Mouse (Mus musculus) limb, embryonic 10.5 days (tissue): Measurements from ENCODE around the gene Senp1. TPM values are rescaled to one million over a fixed set of nuclear protein-coding genes. Genes with fewer than 3 reads are reported as not detected.
A peak's percentile ranks its signal among the peaks of the same experiment; 100 is the strongest.

Experiments
- DNase-seq: peaks from one replicate; pipeline ENCODE4 v3.0.0-alpha.2; 2017; ENCODE audit warnings: low spot score
- H3K27ac ChIP-seq: fragments of 300-500 bp; sonication (generic); 2 replicates; pipeline ENCODE4 v1.5.1; 2016; ENCODE audit warnings: mild to moderate bottlenecking
- H3K27me3 ChIP-seq: fragments of 300-500 bp; sonication (generic); 2 replicates; pipeline ENCODE4 v1.6.1; 2016; ENCODE audit warnings: low read depth, mild to moderate bottlenecking; ENCODE audit not compliant: poor library complexity, severe bottlenecking
- H3K36me3 ChIP-seq: fragments of 300-500 bp; sonication (generic); 2 replicates; pipeline ENCODE4 v1.6.1; 2016; ENCODE audit warnings: mild to moderate bottlenecking, moderate library complexity
- H3K4me1 ChIP-seq: fragments of 300-500 bp; sonication (generic); 2 replicates; pipeline ENCODE4 v1.6.1; 2016
- H3K4me3 ChIP-seq: fragments of 300-500 bp; sonication (generic); 2 replicates; pipeline ENCODE4 v1.5.1; 2016; ENCODE audit warnings: mild to moderate bottlenecking, moderate library complexity
- H3K9me3 ChIP-seq: fragments of 300-500 bp; sonication (generic); replicated peaks from 2 replicates; pipeline ENCODE4 v1.6.1; 2016; ENCODE audit warnings: mild to moderate bottlenecking
- WGBS: fragments of 180-500 bp; shearing (Covaris S2); methylation state at CpG from one replicate; pipeline ENCODE4 v1.1.7; 2016; 5-methylcytosine and 5-hydroxymethylcytosine counted together
- polyA plus RNA-seq: library from polyadenylated mRNA; unstranded; fragments of >200 nt; fragmentation: Nextera tagmentation; extraction: Ambion mirVana; gene quantifications from 2 replicates; pipeline ENCODE4 v1.2.1, GENCODE M21; 2016

Gene Senp1
- polyA plus RNA-seq, 1 experiment from 2014 or later = 51.6 TPM

DNA sequence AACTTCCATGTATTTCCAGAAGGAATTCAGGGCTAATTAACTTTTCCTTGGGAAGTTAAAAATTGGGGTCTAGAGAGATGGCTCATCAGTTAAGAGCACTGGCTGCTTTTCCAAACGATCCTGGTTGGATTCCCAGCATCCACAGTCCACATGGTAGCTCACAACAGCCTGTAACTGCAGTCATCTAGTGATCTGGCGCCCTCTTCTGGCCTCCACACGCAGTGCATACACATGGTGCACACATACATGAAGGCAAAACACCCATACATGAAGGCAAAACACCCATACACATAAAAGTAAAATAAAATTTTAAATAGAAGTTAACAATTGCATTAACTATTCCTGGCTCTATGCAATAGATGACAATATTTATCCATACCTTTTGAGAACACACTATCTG is 3.4 kb upstream of the Senp1 start:
- Histone ChIP-seq H3K9me3 (no peaks in the 10 kb centered on the region), H3K36me3 (no peaks in the 10 kb centered on the region), H3K27ac (no peak overlapping the region), H3K4me3 (no peak overlapping the region), H3K27me3 (no peaks in the 10 kb centered on the region), H3K4me1 (peaks cover 11% of the 10 kb centered on the region)
- DNase-seq = no peak
- WGBS = 48% methylated on average over 3 of the region's 3 CpGs

DNA sequence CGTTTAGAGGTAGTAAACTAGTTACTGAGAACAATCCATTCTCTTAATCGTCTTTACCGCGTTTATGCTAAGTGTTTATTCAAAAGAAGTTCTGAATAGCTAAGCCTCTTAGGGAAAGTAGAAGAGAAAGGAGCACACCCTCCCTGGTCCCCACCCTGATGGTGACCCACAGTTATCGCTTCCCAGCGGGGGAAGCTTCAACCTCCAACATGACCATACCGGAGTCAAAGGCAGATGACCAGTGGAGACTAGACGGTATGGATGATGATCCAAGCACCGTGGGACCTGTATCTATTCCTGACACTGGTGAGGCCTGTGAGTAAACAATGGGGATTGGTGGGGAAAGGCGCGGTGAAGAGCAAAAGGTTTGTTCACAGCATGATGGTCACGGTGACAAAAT is 1.4 kb upstream of the Senp1 start:
- H3K27ac ChIP-seq = no peak overlapping the region
- H3K27me3 ChIP-seq = no peaks in the 10 kb centered on the region
- H3K9me3 ChIP-seq = no peaks in the 10 kb centered on the region
- peaks cover 22% of the 10 kb centered on the region for H3K4me1 ChIP-seq
- no peak for DNase-seq
- peaks cover 2% of the 10 kb centered on the region; the same call in 1 of the 2 replicates for H3K36me3 ChIP-seq
- WGBS = 92% methylated on average over 12 of the region's 12 CpGs
- H3K4me3 ChIP-seq = no peak overlapping the region

DNA sequence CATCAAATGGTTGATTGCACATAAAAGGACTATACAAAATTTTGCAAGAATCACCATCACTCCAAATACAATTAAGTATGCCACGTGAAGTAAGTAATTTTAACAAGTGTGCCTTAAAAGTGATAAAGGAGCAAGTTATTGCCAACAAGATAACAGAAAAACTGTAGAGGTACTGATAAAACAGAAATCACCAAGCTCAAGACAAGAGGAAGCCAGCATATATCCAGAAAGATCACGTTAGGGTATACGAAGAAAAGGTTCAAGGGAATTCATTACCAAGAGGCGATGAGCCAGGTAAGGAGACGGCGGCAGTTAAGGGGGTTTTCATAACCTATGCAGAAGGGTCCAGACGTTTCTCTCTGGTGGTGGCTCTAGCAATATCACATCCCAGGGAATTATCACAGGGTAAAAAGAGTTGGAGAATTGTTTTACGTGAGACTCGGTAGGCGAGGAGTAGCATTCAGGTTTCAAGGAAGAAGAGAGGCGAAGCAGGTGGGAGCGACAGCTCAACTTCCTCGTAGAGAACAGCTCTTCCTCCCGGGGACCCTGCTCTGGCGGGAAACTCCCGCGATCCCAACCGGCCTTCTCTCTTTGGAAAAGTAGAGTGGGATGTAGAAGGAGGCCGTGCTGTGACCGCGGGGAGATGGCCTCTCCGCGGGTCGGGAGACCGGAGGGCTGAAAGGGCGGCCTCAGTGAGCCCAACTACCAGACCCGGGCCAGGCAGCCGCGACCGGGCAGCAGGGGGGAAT is 998 bp downstream of the Senp1 start, which contains the start of gene Pfkm:
Pfkm (plus strand) TSS at position 218 of the 749 bp plus-strand sequence.
- Histone ChIP-seq H3K36me3 (peaks cover 23% of the 10 kb centered on the region), H3K9me3 (no peaks in the 10 kb centered on the region), H3K27ac (peak within 1 kb of the TSS; percentile 98), H3K4me3 (peak within 1 kb of the TSS; percentile 96), H3K27me3 (no peaks in the 10 kb centered on the region), H3K4me1 (peaks cover 22% of the 10 kb centered on the region)
- WGBS = under 1% methylated on average over 30 of the region's 30 CpGs
- DNase-seq = no peak

DNA sequence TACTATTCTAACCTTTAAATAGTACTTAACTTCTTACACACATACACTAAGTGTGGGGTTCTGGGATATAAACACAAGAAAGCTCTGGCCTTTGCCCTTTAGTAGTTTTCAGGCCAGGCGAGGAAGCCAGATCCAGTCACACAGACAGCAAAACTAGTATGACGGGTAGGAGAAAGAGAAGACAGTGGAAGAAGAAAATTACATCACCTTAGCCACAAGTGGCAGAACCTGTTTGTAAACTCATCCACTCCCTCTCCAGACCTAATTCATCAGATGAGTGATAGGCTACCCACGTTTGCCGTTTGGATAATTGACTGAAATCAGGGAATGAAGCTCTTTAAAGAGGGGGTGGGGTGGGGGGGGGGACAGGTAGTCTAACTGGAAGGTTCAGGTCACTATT is 1.7 kb downstream of the Senp1 start:
- H3K4me1 ChIP-seq = peaks cover 22% of the 10 kb centered on the region
- H3K9me3 ChIP-seq = no peaks in the 10 kb centered on the region
- no peak overlapping the region for H3K27ac ChIP-seq
- H3K36me3 ChIP-seq = peaks cover 26% of the 10 kb centered on the region
- DNase-seq = no peak
- H3K27me3 ChIP-seq = no peaks in the 10 kb centered on the region
- H3K4me3 ChIP-seq = peak overlapping the region; percentile 96
- WGBS = 40% methylated on average over 4 of the region's 4 CpGs

DNA sequence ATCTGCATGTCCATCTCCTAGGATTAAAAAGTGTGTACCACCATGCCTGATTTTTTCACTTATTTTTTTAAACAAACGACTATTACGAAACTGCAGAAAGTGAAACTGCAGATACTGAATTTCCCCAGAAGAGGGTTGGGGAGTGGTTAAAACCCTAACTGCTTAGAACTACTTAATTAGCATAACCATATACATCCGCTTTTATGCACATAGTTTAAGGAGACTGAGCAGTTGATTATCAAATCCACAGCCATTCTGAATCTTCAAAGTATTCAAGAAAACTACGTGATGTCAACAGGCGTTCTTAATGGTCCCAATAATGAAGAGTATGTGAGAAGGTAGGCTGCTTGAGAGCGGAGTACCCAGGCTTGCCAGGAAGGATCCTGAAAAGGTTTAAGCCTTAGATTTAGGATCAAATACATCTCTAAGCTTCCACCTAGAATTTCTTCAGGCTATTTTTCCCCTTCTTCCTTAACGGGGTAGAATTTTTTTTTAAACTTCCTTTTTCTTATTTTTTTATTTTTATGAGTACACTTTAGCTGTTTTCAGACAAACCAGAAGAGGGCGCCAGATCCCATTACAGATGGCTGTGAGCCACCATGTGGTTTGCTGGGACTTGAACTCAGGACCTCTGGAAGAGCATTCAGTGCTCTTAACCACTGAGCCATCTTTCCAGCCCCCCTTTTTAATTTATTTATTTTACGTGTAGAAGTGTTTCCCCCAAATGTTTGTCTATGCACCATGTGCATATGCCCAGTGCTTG is 3.9 kb downstream of the Senp1 start:
- WGBS = 84% methylated on average over 9 of the region's 9 CpGs
- H3K27me3 ChIP-seq = no peaks in the 10 kb centered on the region
- DNase-seq = no peak
- no peaks in the 10 kb centered on the region for H3K9me3 ChIP-seq
- H3K27ac ChIP-seq = no peak overlapping the region
- H3K4me1 ChIP-seq = peaks cover 22% of the 10 kb centered on the region
- H3K36me3 ChIP-seq = peaks cover 48% of the 10 kb centered on the region
- H3K4me3 ChIP-seq = no peak overlapping the region

DNA sequence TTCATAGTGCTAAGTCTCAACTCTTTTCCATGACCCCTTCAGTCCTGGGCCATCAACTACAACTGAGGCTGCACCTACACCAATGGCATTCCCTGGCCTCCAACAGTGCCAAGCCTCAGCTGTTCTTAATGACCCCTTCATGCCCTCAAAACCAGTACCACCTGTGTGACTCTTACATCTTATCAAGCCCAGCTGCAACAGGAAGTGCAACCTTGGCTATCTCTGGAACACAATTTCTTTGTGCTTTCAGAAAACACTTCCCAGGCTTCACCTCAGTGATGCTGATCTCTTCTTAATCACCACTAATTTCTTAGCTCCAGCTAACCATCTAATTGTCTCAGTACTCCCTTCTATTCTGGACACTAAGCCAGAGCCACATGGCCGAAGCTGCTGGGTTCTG is 4.7 kb downstream of the Senp1 start:
- Histone ChIP-seq H3K4me3 (no peak overlapping the region), H3K27ac (no peak overlapping the region), H3K36me3 (peaks cover 55% of the 10 kb centered on the region), H3K4me1 (peaks cover 20% of the 10 kb centered on the region), H3K27me3 (no peaks in the 10 kb centered on the region), H3K9me3 (no peaks in the 10 kb centered on the region)
- 100% methylated on average over 1 of the region's 1 CpGs for WGBS
- no peak for DNase-seq

DNA sequence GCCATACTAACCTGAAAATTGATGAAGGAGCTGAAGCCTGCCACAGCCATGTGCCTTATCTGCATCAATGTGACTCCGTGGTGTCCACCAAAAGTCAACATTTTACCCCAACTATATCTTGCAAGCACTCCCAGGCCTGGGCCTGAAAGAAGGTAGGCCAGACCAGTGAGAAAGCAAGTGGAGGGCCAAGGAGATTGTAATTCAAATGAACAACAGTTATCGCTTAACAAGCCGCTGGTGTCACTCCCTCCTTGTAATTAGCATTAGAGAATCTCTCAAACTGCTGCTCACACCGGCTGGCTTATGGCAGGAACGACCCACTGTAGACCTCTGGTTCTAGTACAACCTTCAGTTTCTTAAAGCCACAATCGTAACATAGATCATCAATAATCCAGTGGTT is 16.6 kb downstream of the Senp1 start:
- Histone ChIP-seq H3K36me3 (peaks cover 98% of the 10 kb centered on the region), H3K4me3 (no peak overlapping the region), H3K9me3 (no peaks in the 10 kb centered on the region), H3K4me1 (no peaks in the 10 kb centered on the region), H3K27ac (no peak overlapping the region), H3K27me3 (no peaks in the 10 kb centered on the region)
- 91% methylated on average over 6 of the region's 6 CpGs for WGBS
- DNase-seq = no peak

DNA sequence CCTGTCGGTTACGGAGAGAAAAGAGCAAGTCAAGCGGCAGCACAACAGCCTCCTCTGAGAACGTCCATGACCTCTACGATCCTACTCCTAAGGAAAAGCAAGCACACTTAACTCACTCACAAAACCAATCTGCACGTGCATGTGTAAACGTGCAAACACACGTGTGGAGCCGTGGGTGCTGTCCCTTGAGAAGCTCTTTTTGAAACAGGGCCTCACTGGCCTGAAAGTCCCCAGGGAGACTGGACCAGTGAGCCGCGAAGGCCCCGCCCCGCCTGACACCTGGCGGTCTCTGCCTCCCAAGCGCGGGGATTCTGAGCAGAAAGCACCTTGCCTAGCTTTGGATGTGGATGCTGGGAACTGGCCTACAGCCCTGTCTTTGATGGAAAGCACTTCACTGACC is 18.5 kb downstream of the Senp1 start:
- H3K36me3 ChIP-seq = peaks cover 99% of the 10 kb centered on the region

DNA sequence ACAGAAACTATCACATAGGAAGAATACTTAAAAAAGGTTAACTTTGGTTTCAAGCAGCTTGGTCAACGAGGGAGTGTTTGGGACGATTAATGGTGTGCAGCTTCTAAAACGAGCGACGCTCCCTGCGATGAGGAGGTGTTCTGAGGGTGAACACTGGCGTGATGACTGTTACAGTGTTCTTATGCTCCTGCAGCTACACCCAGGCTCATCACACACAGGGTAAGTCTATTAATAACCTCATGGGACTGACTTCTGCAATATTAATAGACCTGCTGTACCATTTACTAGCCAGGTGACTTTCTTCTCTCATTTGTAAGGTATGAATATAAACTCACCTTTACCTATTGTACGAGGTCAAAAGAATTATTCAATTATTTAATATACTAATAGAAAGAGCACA is 19.0 kb downstream of the Senp1 start:
- no peak for DNase-seq
- Histone ChIP-seq H3K36me3 (peaks cover 99% of the 10 kb centered on the region), H3K9me3 (no peaks in the 10 kb centered on the region), H3K27me3 (no peaks in the 10 kb centered on the region), H3K27ac (no peak overlapping the region), H3K4me1 (no peaks in the 10 kb centered on the region), H3K4me3 (no peak overlapping the region)
- 94% methylated on average over 8 of the region's 8 CpGs for WGBS

More for the DNA sequence above, 18.5 kb downstream of the Senp1 start:
- Histone ChIP-seq H3K27ac (no peak overlapping the region), H3K4me3 (no peak overlapping the region), H3K9me3 (no peaks in the 10 kb centered on the region), H3K27me3 (no peaks in the 10 kb centered on the region), H3K4me1 (no peaks in the 10 kb centered on the region)
- 93% methylated on average over 16 of the region's 16 CpGs for WGBS
- DNase-seq = no peak

DNA sequence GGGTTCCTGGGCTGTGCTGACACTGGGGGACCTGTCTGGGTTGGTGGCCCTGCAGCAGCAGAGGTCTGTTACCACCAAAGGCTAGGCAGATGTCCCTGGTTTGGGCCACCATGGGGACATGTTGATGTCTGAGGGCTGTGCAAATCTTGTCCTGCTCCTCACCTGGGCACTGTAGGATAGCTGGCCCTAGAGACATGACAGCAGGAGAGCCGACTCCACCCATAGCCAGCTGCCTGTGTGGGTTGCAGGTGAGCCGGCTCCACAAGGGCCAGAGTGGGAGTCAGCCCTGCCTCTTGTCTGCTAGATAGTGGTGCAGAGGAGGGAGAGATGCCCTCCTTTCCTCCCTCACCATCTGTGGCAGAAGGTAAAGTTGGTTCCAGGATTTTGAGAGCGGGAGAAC is 23.2 kb downstream of the Senp1 start:
- Histone ChIP-seq H3K4me1 (no peaks in the 10 kb centered on the region), H3K27me3 (no peaks in the 10 kb centered on the region), H3K4me3 (no peak overlapping the region), H3K27ac (no peak overlapping the region), H3K9me3 (no peaks in the 10 kb centered on the region), H3K36me3 (peaks cover 99% of the 10 kb centered on the region)
- DNase-seq = no peak
- WGBS = 96% methylated on average over 3 of the region's 3 CpGs

DNA sequence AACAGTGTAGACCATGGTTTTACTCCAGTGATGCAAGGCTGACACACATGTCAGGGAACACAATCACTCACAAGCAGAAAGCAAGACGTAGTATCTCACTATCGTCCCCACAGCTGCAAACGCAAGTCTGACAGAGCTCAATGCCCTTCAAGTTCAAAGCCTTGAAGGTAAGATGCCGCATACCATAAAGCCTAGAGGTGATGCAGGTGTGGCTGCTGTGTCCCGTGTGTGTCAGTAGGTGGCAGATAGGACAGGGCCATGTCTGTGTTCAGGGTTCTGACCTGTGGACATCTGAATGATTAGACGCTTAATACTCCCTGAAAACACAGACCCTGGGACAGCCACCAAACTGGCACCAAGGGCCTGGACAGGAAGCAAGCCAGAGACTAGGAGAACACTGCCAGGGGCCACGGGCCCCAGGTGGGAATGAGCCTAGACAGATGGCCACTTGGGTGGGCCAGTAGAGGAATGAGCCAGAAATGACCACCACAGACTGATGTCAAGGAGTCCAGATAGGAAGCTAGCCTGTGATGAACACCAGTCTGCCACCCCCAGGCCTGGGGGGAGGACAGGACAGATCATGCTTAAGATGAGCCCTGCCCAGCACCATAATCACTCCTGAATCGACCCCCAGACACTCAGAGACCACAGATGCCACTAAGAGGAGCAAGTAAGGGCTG is 23.8 kb downstream of the Senp1 start:
- no peak overlapping the region for H3K4me3 ChIP-seq
- peaks cover 99% of the 10 kb centered on the region for H3K36me3 ChIP-seq
- H3K4me1 ChIP-seq = no peaks in the 10 kb centered on the region
- no peaks in the 10 kb centered on the region for H3K27me3 ChIP-seq
- 91% methylated on average over 8 of the region's 8 CpGs for whole genome bisulfite sequencing
- H3K9me3 ChIP-seq = no peaks in the 10 kb centered on the region
- DNase-seq = no peak
- H3K27ac ChIP-seq = no peak overlapping the region

DNA sequence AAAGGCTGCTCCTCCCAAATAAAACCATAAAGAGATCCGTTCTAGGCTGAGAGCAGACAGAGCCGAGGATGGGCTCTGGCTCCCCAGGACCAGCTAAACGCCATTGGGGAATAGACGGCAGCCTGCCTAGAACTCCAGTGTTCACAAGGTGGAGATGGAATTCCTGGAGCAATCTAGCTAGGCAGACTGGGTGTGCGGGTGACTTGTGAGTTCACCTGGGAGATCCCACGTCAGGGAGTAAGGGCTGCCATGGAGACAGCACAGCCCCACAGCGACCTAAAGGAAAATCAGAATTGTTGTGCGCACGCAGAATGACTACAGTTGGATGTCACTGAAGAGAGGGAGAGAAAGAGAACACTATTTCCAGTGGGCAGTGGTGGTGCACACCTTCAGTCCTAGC is 25.0 kb downstream of the Senp1 start:
- Histone ChIP-seq H3K36me3 (peaks cover 99% of the 10 kb centered on the region), H3K9me3 (no peaks in the 10 kb centered on the region), H3K4me3 (no peak overlapping the region), H3K4me1 (no peaks in the 10 kb centered on the region), H3K27me3 (no peaks in the 10 kb centered on the region), H3K27ac (no peak overlapping the region)
- WGBS = 91% methylated on average over 9 of the region's 9 CpGs
- no peak for DNase-seq

DNA sequence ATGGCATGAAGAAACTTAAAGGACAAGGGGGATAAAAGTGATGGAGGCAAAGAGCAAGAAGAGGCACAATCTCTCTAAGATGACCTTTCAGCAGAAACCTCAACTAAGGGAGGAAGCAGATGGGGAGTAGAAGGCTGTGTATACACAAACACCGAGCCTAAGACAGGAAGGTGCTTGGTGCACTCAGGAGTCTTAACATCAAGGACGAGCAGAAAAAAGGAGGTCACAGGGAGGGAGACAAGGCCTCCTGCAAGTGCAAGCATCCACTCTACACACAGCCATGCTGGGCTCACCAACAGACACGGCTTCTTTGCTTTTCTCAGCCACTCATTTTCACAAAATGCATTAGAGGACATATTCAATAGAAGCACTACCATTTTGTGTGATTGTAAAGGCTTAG is 26.1 kb downstream of the Senp1 start:
- Histone ChIP-seq H3K27me3 (no peaks in the 10 kb centered on the region), H3K4me1 (no peaks in the 10 kb centered on the region), H3K27ac (no peak overlapping the region), H3K4me3 (no peak overlapping the region), H3K9me3 (no peaks in the 10 kb centered on the region), H3K36me3 (peaks cover 99% of the 10 kb centered on the region)
- 73% methylated on average over 3 of the region's 3 CpGs for WGBS
- no peak for DNase-seq
